Mouse (Mus musculus): ENCODE results near the gene Tjp1. TPM values are rescaled to one million over a fixed set of nuclear protein-coding genes. Genes with fewer than 3 reads are reported as not detected.

The Tjp1 gene
- total and polyA plus RNA-seq, 2 experiments from 2014 or later, result 23.2 to 46.7 TPM

- no peak for ATAC-seq (ENCODE audit: low FRiP score)
- Histone ChIP-seq H3K27me3 (ENCODE audit: insufficient read depth, low read length) (no peaks in the 10 kb centered on the region), H3K4me2 (ENCODE audit: low read depth, low read length, poor library complexity, severe bottlenecking) (no peak overlapping the region), H3K4me1 (ENCODE audit: insufficient read depth, low read length) (no peaks in the 10 kb centered on the region), H3K9me3 (ENCODE audit: low read length) (no peaks in the 10 kb centered on the region), H3K36me3 (ENCODE audit: insufficient read depth, low read length) (no peaks in the 10 kb centered on the region), H3K4me3 (ENCODE audit: low read depth, low read length) (no peak overlapping the region), H3K27ac (ENCODE audit: low read depth, low read length) (no peak overlapping the region), H3K9ac (replicated peaks; ENCODE audit: low read length, poor library complexity, severe bottlenecking) (no peak overlapping the region)
- 47% methylated on average over 8 of the region's 8 CpGs for WGBS
- no peak for DNase-seq (ENCODE audit: low spot score)
- no peak for TF ChIP-seq CTCF (IDR thresholded peaks at IDR 0.05)
These were observed 88.1 kb downstream of the Tjp1 start for GRCm38 (mm10) chr7:65439518-65439917.

GRCm38 (mm10) chr7:65438146-65438545 is 89.4 kb downstream of the Tjp1 start:
- DNase-seq (ENCODE audit: low spot score) (no peak), ATAC-seq (ENCODE audit: low FRiP score) (no peak)
- Histone ChIP-seq H3K9me3 (ENCODE audit: low read length) (no peaks in the 10 kb centered on the region), H3K4me2 (ENCODE audit: low read depth, low read length, poor library complexity, severe bottlenecking) (no peak overlapping the region), H3K27me3 (ENCODE audit: insufficient read depth, low read length) (no peaks in the 10 kb centered on the region), H3K4me1 (ENCODE audit: insufficient read depth, low read length) (no peaks in the 10 kb centered on the region), H3K27ac (ENCODE audit: low read depth, low read length) (no peak overlapping the region), H3K4me3 (ENCODE audit: low read depth, low read length) (no peak overlapping the region), H3K9ac (replicated peaks; ENCODE audit: low read length, poor library complexity, severe bottlenecking) (no peak overlapping the region), H3K36me3 (ENCODE audit: insufficient read depth, low read length) (no peaks in the 10 kb centered on the region)
- 79% methylated on average over 5 of the region's 5 CpGs for WGBS
- TF ChIP-seq CTCF (IDR thresholded peaks at IDR 0.05), result no peak

GRCm38 (mm10) chr7:65436921-65437320 is 90.7 kb downstream of the Tjp1 start:
- ATAC-seq (ENCODE audit: low FRiP score), result no peak
- DNase-seq (ENCODE audit: low spot score), result no peak

GRCm38 (mm10) chr7:65431018-65431695 is 96.4 kb downstream of the Tjp1 start:
- ATAC-seq (ENCODE audit: low FRiP score) (no peak), DNase-seq (ENCODE audit: low spot score) (no peak)
- Histone ChIP-seq H3K4me2 (ENCODE audit: low read depth, low read length, poor library complexity, severe bottlenecking) (no peak overlapping the region), H3K9me3 (ENCODE audit: low read length) (no peaks in the 10 kb centered on the region), H3K4me3 (ENCODE audit: low read depth, low read length) (no peak overlapping the region), H3K27me3 (ENCODE audit: insufficient read depth, low read length) (no peaks in the 10 kb centered on the region), H3K4me1 (ENCODE audit: insufficient read depth, low read length) (no peaks in the 10 kb centered on the region), H3K36me3 (ENCODE audit: insufficient read depth, low read length) (no peaks in the 10 kb centered on the region), H3K27ac (ENCODE audit: low read depth, low read length) (no peak overlapping the region), H3K9ac (replicated peaks; ENCODE audit: low read length, poor library complexity, severe bottlenecking) (no peak overlapping the region)
- 50% methylated on average over 9 of the region's 9 CpGs for WGBS
- no peak for TF ChIP-seq CTCF (IDR thresholded peaks at IDR 0.05)

More at GRCm38 (mm10) chr7:65436921-65437320, 90.7 kb downstream of the Tjp1 start:
- Histone ChIP-seq H3K27ac (ENCODE audit: low read depth, low read length) (no peak overlapping the region), H3K9me3 (ENCODE audit: low read length) (no peaks in the 10 kb centered on the region), H3K4me2 (ENCODE audit: low read depth, low read length, poor library complexity, severe bottlenecking) (no peak overlapping the region), H3K9ac (replicated peaks; ENCODE audit: low read length, poor library complexity, severe bottlenecking) (no peak overlapping the region), H3K4me3 (ENCODE audit: low read depth, low read length) (no peak overlapping the region), H3K36me3 (ENCODE audit: insufficient read depth, low read length) (no peaks in the 10 kb centered on the region), H3K27me3 (ENCODE audit: insufficient read depth, low read length) (no peaks in the 10 kb centered on the region), H3K4me1 (ENCODE audit: insufficient read depth, low read length) (no peaks in the 10 kb centered on the region)
- 84% methylated on average over 3 of the region's 3 CpGs for WGBS
- TF ChIP-seq CTCF (IDR thresholded peaks at IDR 0.05), result no peak

GRCm38 (mm10) chr7:65430401-65430800 is 97.2 kb downstream of the Tjp1 start:
- no peaks in the 10 kb centered on the region for H3K27me3 ChIP-seq (ENCODE audit: insufficient read depth, low read length)
- WGBS, result 29% methylated on average over 8 of the region's 8 CpGs
- H3K9me3 ChIP-seq (ENCODE audit: low read length), result no peaks in the 10 kb centered on the region
- no peak overlapping the region for H3K27ac ChIP-seq (ENCODE audit: low read depth, low read length)
- H3K9ac ChIP-seq (replicated peaks; ENCODE audit: low read length, poor library complexity, severe bottlenecking), result no peak overlapping the region
- ATAC-seq (ENCODE audit: low FRiP score) (no peak), DNase-seq (ENCODE audit: low spot score) (no peak)
- H3K4me2 ChIP-seq (ENCODE audit: low read depth, low read length, poor library complexity, severe bottlenecking), result no peak overlapping the region
- TF ChIP-seq CTCF (IDR thresholded peaks at IDR 0.05), result no peak
- no peaks in the 10 kb centered on the region for H3K4me1 ChIP-seq (ENCODE audit: insufficient read depth, low read length)
- H3K36me3 ChIP-seq (ENCODE audit: insufficient read depth, low read length), result no peaks in the 10 kb centered on the region
- H3K4me3 ChIP-seq (ENCODE audit: low read depth, low read length), result no peak overlapping the region

- H3K27ac ChIP-seq (ENCODE audit: low read depth, low read length), result no peak overlapping the region
- H3K4me3 ChIP-seq (ENCODE audit: low read depth, low read length), result no peak overlapping the region
- no peak for TF ChIP-seq CTCF (IDR thresholded peaks at IDR 0.05)
- no peak for DNase-seq (ENCODE audit: low spot score)
- H3K9ac ChIP-seq (replicated peaks; ENCODE audit: low read length, poor library complexity, severe bottlenecking), result no peak overlapping the region
- H3K4me1 ChIP-seq (ENCODE audit: insufficient read depth, low read length), result no peaks in the 10 kb centered on the region
- WGBS, result 88% methylated on average over 8 of the region's 8 CpGs
- H3K9me3 ChIP-seq (ENCODE audit: low read length), result no peaks in the 10 kb centered on the region
- ATAC-seq (ENCODE audit: low FRiP score), result no peak
- H3K27me3 ChIP-seq (ENCODE audit: insufficient read depth, low read length), result no peaks in the 10 kb centered on the region
- no peaks in the 10 kb centered on the region for H3K36me3 ChIP-seq (ENCODE audit: insufficient read depth, low read length)
- no peak overlapping the region for H3K4me2 ChIP-seq (ENCODE audit: low read depth, low read length, poor library complexity, severe bottlenecking)
These were observed 103.1 kb downstream of the Tjp1 start for GRCm38 (mm10) chr7:65424519-65424918.
